ENCODE assay signal across 25 mouse cellular contexts in the genomic region with DNA sequence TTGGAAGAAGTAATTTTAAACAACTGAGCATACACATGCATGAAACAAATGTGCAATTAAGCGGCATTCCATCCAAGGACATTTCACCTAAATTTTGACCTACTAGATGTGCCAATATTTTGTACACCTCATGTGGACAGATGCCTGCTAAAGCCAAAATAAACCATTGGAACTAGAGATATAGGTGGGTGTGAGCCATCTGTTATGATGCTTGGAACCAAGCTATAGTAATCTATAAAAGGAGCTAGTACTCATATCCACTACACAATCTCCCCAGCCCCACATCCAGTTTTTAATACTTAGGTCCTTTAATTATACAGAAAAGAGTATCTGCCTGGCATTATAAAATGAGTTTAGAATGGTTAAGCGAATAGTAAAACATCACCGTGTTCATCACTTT.
DNase-seq lines count a peak whose midpoint lies in the region; TF ChIP-seq lines count a peak whose summit lies in the region.
"Had no signal": no experiment of that assay in that cellular context is flagged by ENCODE, and none has a peak within 500 bp of the region (broad histone marks: within the 10 kb centered on the region; RNA-seq: fewer than 3 reads in every experiment).

No protein-coding gene starts in this region.

- intact Hi-C loops in heart, postnatal 14 days (cut with DNase I), result no loop called here

- DNase-seq in cerebellum, adult 9-10 months, result peak; percentile 2
- DNase-seq in cerebellum, adult 18-20 months, result no peak
- peak; percentile 10 for DNase-seq in layer of hippocampus, adult 9-11 months
- no peak for DNase-seq in layer of hippocampus, adult 2 months (ENCODE audit: low spot score in 2 of 2)
- DNase-seq in right cerebral cortex, adult 18-20 months, result peak; percentile 1
- no peak for DNase-seq in right cerebral cortex, postnatal 25 days
- DNase-seq in heart, postnatal 14 days, result no peak
- DNase-seq: adrenal gland, postnatal 10 days; adrenal gland, postnatal 36 days; B cell, adult 2 months; cerebellum, postnatal 10 days; cerebellum, postnatal 36 days; embryo, embryonic 11 days; gastrocnemius, postnatal 25 days; heart, adult 18-20 months; heart, postnatal 10 days; heart, postnatal 4 days had no signal

- H3K4me3 ChIP-seq in layer of hippocampus, adult 2 months, result no peak overlapping the region
- H3K4me3 ChIP-seq: embryonic facial prominence, embryonic 10.5 days; embryonic facial prominence, embryonic 13.5 days; erythroblast, embryonic 14.5 days; forebrain, embryonic 13.5 days; heart, embryonic 12.5 days; heart, embryonic 15.5 days had no signal

- TF ChIP-seq CTCF in layer of hippocampus, adult 2 months (conservative IDR thresholded peaks at IDR 0.05), result no peak

- H3K27ac ChIP-seq in layer of hippocampus, adult 2 months, result no peak overlapping the region
- H3K27ac ChIP-seq: embryonic facial prominence, embryonic 10.5 days; embryonic facial prominence, embryonic 13.5 days; forebrain, embryonic 13.5 days; heart, embryonic 15.5 days; hindbrain, embryonic 14.5 days; hindbrain, postnatal 0 days had no signal

Comparison
In these comparisons a context has a peak if more than half of its experiments do, and no peak if none do; other contexts are left out.
1. DNase-seq: peak in cerebellum, adult 9-10 months (single experiment), layer of hippocampus, adult 9-11 months (single experiment) and right cerebral cortex, adult 18-20 months (single experiment); none in cerebellum, adult 18-20 months (0 of 2), layer of hippocampus, adult 2 months (0 of 2), right cerebral cortex, postnatal 25 days (single experiment) and heart, postnatal 14 days (0 of 2).